Mouse (Mus musculus): Measurements from ENCODE around the gene Slc22a2. TPM values are rescaled to one million over a fixed set of nuclear protein-coding genes. Genes with fewer than 3 reads are reported as not detected.
"Not testable (repeated sequence)": the region's sequence is repeated elsewhere in the genome, so short reads cannot be mapped to it uniquely, and the experiment has no call there.

The Slc22a2 gene
- polyA plus RNA-seq, 1 experiment = not detected

- TF ChIP-seq TAL1 (IDR thresholded peaks at IDR 0.05; ENCODE audit: low read length) = no peak
- no peak for TF ChIP-seq GATA1 (IDR thresholded peaks at IDR 0.05; ENCODE audit: low read length)
- H3K4me1 ChIP-seq (ENCODE audit: control insufficient read depth) = peaks cover 15% of the 10 kb centered on the region
- no peaks in the 10 kb centered on the region for H3K27me3 ChIP-seq (ENCODE audit: control insufficient read depth)
- no peaks in the 10 kb centered on the region for H3K36me3 ChIP-seq (ENCODE audit: control insufficient read depth)
- no peaks in the 10 kb centered on the region for H3K9me3 ChIP-seq (ENCODE audit: control insufficient read depth, low read length)
- no peak overlapping the region for H3K4me3 ChIP-seq (replicated peaks)
These were observed 88.4 kb downstream of the Slc22a2 start for GRCm38 (mm10) chr17:12672285-12672790.

- Histone ChIP-seq H3K36me3 (ENCODE audit: control insufficient read depth) (no peaks in the 10 kb centered on the region), H3K4me1 (ENCODE audit: control insufficient read depth) (peaks cover 11% of the 10 kb centered on the region)
These were observed 89.9 kb downstream of the Slc22a2 start for GRCm38 (mm10) chr17:12673871-12674270.

GRCm38 (mm10) chr17:12674980-12675379, 91.0 kb downstream of the Slc22a2 start:
- H3K4me1 ChIP-seq (ENCODE audit: control insufficient read depth) = not testable (repeated sequence)

More at GRCm38 (mm10) chr17:12673871-12674270, 89.9 kb downstream of the Slc22a2 start:
- Histone ChIP-seq H3K4me3 (replicated peaks) (no peak overlapping the region), H3K27me3 (ENCODE audit: control insufficient read depth) (no peaks in the 10 kb centered on the region), H3K9me3 (ENCODE audit: control insufficient read depth, low read length) (no peaks in the 10 kb centered on the region)
- no peak for TF ChIP-seq TAL1 (IDR thresholded peaks at IDR 0.05; ENCODE audit: low read length)

GRCm38 (mm10) chr17:12675646-12676045, 91.7 kb downstream of the Slc22a2 start, which contains the start of gene Slc22a1:
TSS of gene Slc22a1 (minus strand) at chr17:12675829.
- no peaks in the 10 kb centered on the region; the same call in 1 of the 2 replicates for H3K36me3 ChIP-seq (ENCODE audit: control insufficient read depth)
- H3K9me3 ChIP-seq (ENCODE audit: control insufficient read depth, low read length) = peaks cover 5% of the 10 kb centered on the region
- H3K27me3 ChIP-seq (ENCODE audit: control insufficient read depth) = no peaks in the 10 kb centered on the region
- peaks cover 4% of the 10 kb centered on the region for H3K4me1 ChIP-seq (ENCODE audit: control insufficient read depth)
- H3K4me3 ChIP-seq (replicated peaks) = no peak within 1 kb of the TSS
- TF ChIP-seq GATA1 (IDR thresholded peaks at IDR 0.05; ENCODE audit: low read length) (no peak), TAL1 (IDR thresholded peaks at IDR 0.05; ENCODE audit: low read length) (no peak)

More at GRCm38 (mm10) chr17:12674980-12675379, 91.0 kb downstream of the Slc22a2 start:
- not testable (repeated sequence) for H3K9me3 ChIP-seq (ENCODE audit: control insufficient read depth, low read length); H3K27me3 ChIP-seq (ENCODE audit: control insufficient read depth); H3K4me3 ChIP-seq (replicated peaks); H3K36me3 ChIP-seq (ENCODE audit: control insufficient read depth)

GRCm38 (mm10) chr17:12677139-12677538, 93.2 kb downstream of the Slc22a2 start:
- Histone ChIP-seq H3K36me3 (ENCODE audit: control insufficient read depth) (no peaks in the 10 kb centered on the region; the same call in 1 of the 2 replicates), H3K9me3 (ENCODE audit: control insufficient read depth, low read length) (peaks cover 5% of the 10 kb centered on the region), H3K27me3 (ENCODE audit: control insufficient read depth) (no peaks in the 10 kb centered on the region), H3K4me1 (ENCODE audit: control insufficient read depth) (no peaks in the 10 kb centered on the region), H3K4me3 (replicated peaks) (no peak overlapping the region)
- TF ChIP-seq GATA1 (IDR thresholded peaks at IDR 0.05; ENCODE audit: low read length) = no peak
- TF ChIP-seq TAL1 (IDR thresholded peaks at IDR 0.05; ENCODE audit: low read length) = no peak

Other genes starting within 250 kb of the Slc22a2 start
- 0.23 and 0.27 TPM in 2 replicates for gene Plg, start 205.5 kb upstream of the Slc22a2 start, polyA plus RNA-seq (2012)
- gene Slc22a3, start 76.4 kb upstream of the Slc22a2 start, polyA plus RNA-seq (2012) = 0.01 TPM in 1 of 2 replicates, not detected in the other
- gene Slc22a1, start 91.7 kb downstream of the Slc22a2 start, polyA plus RNA-seq (2012) = not detected in 2 replicates
- 0.21 and 0.26 TPM in 2 replicates for gene Igf2r, start 185.5 kb downstream of the Slc22a2 start, polyA plus RNA-seq (2012)

Data from erythroblast, embryonic 14.5 days (primary cell).